ENCODE assay signal across 11 mouse cellular contexts in the genomic region with DNA sequence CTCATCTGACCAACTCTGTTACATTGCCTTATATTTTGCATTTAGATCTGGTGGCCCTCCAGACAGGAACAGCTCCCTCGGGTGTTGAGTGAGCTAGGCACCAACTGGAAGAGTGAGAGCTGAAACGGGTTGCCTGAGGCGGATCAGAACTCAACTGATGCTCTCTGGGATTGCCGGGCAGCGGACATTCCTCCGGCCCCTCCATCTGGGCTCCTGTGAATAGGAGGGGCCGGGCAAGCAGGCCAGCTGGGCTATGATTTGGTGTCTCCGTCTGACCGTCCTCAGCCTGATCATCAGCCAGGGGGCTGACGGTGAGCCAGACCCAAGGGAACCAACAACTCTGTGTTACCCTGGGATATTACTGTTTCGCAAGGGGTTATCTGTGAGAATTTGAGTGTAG. TPM values are rescaled to one million over a fixed set of nuclear protein-coding genes. Genes with fewer than 3 reads are reported as not detected.
DNase-seq lines count a peak whose midpoint lies in the region; ATAC-seq and TF ChIP-seq lines count a peak whose summit lies in the region.
"Had no signal": no experiment of that assay in that cellular context is flagged by ENCODE, and none has a peak within 500 bp of the region (broad histone marks: within the 10 kb centered on the region; RNA-seq: fewer than 3 reads in every experiment).

No protein-coding gene starts in this region.

- H3K4me3 ChIP-seq in forebrain, embryonic 10.5 days: peak overlapping the region; percentile 77
- H3K4me3 ChIP-seq in intestine, embryonic 15.5 days (replicated peaks): peak overlapping the region; percentile 53
- H3K4me3 ChIP-seq: gastrocnemius, adult 2 months had no signal

- peaks cover 45% of the 10 kb centered on the region for H3K36me3 ChIP-seq in forebrain, embryonic 10.5 days (replicated peaks)
- H3K36me3 ChIP-seq in intestine, embryonic 15.5 days: no peaks in the 10 kb centered on the region

- no peak for TF ChIP-seq CTCF in brain, embryonic 14.5 days (IDR thresholded peaks at IDR 0.05; ENCODE audit: borderline replicate concordance, extremely low read depth, insufficient read depth, insufficient read length)

- H3K27me3 ChIP-seq in forebrain, embryonic 10.5 days (ENCODE audit: poor library complexity, severe bottlenecking): peaks cover 25% of the 10 kb centered on the region
- H3K27me3 ChIP-seq in intestine, embryonic 15.5 days (replicated peaks): no peaks in the 10 kb centered on the region

- ATAC-seq in intestine, embryonic 15.5 days: no peak

- H3K9ac ChIP-seq in intestine, embryonic 15.5 days: peak overlapping the region; percentile 30; the same call in 1 of the 2 replicates

- WGBS in forebrain, embryonic 10.5 days: 41% methylated on average over 11 of the region's 11 CpGs
- whole genome bisulfite sequencing in intestine, embryonic 15.5 days: 49% methylated on average over 11 of the region's 11 CpGs

- TF ChIP-seq POLR2A in brain, embryonic 14.5 days (IDR thresholded peaks at IDR 0.05; ENCODE audit: borderline replicate concordance, extremely low read depth, insufficient read depth, insufficient read length, poor library complexity, severe bottlenecking): no peak

- H3K4me1 ChIP-seq in forebrain, embryonic 10.5 days: peaks cover 83% of the 10 kb centered on the region
- peaks cover 62% of the 10 kb centered on the region for H3K4me1 ChIP-seq in intestine, embryonic 15.5 days (replicated peaks)

- peak overlapping the region; percentile 91 for H3K27ac ChIP-seq in forebrain, embryonic 10.5 days
- H3K27ac ChIP-seq in intestine, embryonic 15.5 days: no peak overlapping the region
- H3K27ac ChIP-seq: gastrocnemius, adult 2 months had no signal

- peak; percentile 36 for DNase-seq in brain, embryonic 14.5 days (ENCODE audit: low read depth)
- no peak for DNase-seq in forebrain, embryonic 10.5 days (ENCODE audit: extremely low spot score, low spot score)
- DNase-seq in neural tube, embryonic 10.5 days (ENCODE audit: extremely low spot score, low spot score): peak; percentile 29
- no peak for DNase-seq in thymus, postnatal 14 days
- DNase-seq in frontal cortex, adult 2 months (ENCODE audit: extremely low spot score in 1 of 2, low spot score in 1 of 2): no peak
- no peak for DNase-seq in left cerebral cortex, adult 9 months (ENCODE audit: low spot score in 2 of 2)
- DNase-seq: adrenal gland, adult 8-10 months; cerebellum, adult 9-11 months; gastrocnemius, adult 2 months; lung, postnatal 36 days had no signal

- no peaks in the 10 kb centered on the region for H3K9me3 ChIP-seq in forebrain, embryonic 10.5 days
- no peaks in the 10 kb centered on the region for H3K9me3 ChIP-seq in intestine, embryonic 15.5 days

- H3K4me2 ChIP-seq in intestine, embryonic 15.5 days (replicated peaks): peak overlapping the region; percentile 85

RNA-seq across cellular contexts. Expression of gene Igsf9, which starts 2.6 kb away (rescaled TPM):
- 129 and 161 TPM in 2 replicates for polyA plus RNA-seq in brain, embryonic 14.5 days (2012; rRNA removed)
- polyA plus RNA-seq in forebrain, embryonic 10.5 days (2016; fragmentation: Nextera tagmentation; extraction: Ambion mirVana): 81.7 and 82.5 TPM in 2 replicates
- polyA plus RNA-seq in intestine, embryonic 15.5 days (2015; fragmentation: Nextera tagmentation; extraction: Ambion mirVana): 68.7 and 77.8 TPM in 2 replicates
- 13.3 and 16.3 TPM in 2 replicates for polyA plus RNA-seq in frontal cortex, adult 2 months (2012; rRNA removed)

RNA-seq across cellular contexts. Expression of gene Slamf9, which starts 9.1 kb away (rescaled TPM):
- 0.16 and 0.18 TPM in 2 replicates for polyA plus RNA-seq in brain, embryonic 14.5 days (2012; rRNA removed)
- not detected in 2 replicates for polyA plus RNA-seq in forebrain, embryonic 10.5 days (2016; fragmentation: Nextera tagmentation; extraction: Ambion mirVana)
- 2.2 and 2.5 TPM in 2 replicates for polyA plus RNA-seq in intestine, embryonic 15.5 days (2015; fragmentation: Nextera tagmentation; extraction: Ambion mirVana)
- polyA plus RNA-seq in frontal cortex, adult 2 months (2012; rRNA removed): 1.1 and 1.8 TPM in 2 replicates

RNA-seq across cellular contexts. Expression of gene Tagln2, which starts 15.6 kb away (rescaled TPM):
- polyA plus RNA-seq in brain, embryonic 14.5 days (2012; rRNA removed): 37.3 and 44.7 TPM in 2 replicates
- polyA plus RNA-seq in forebrain, embryonic 10.5 days (2016; fragmentation: Nextera tagmentation; extraction: Ambion mirVana): 69.7 and 71.1 TPM in 2 replicates
- polyA plus RNA-seq in intestine, embryonic 15.5 days (2015; fragmentation: Nextera tagmentation; extraction: Ambion mirVana): 388 and 395 TPM in 2 replicates
- polyA plus RNA-seq in frontal cortex, adult 2 months (2012; rRNA removed): 19.1 and 19.9 TPM in 2 replicates

RNA-seq across cellular contexts. Expression of gene Cfap45, which starts 36.4 kb away (rescaled TPM):
- polyA plus RNA-seq in brain, embryonic 14.5 days (2012; rRNA removed): 1.8 and 2.8 TPM in 2 replicates
- polyA plus RNA-seq in forebrain, embryonic 10.5 days (2016; fragmentation: Nextera tagmentation; extraction: Ambion mirVana): 1.4 and 1.6 TPM in 2 replicates
- 1.1 and 1.2 TPM in 2 replicates for polyA plus RNA-seq in intestine, embryonic 15.5 days (2015; fragmentation: Nextera tagmentation; extraction: Ambion mirVana)
- polyA plus RNA-seq in frontal cortex, adult 2 months (2012; rRNA removed): 3.4 and 4.5 TPM in 2 replicates

Comparison
In these comparisons a context has a peak if more than half of its experiments do, and no peak if none do; other contexts are left out.
1. DNase-seq: peak in brain, embryonic 14.5 days (single experiment) and neural tube, embryonic 10.5 days (single experiment); none in forebrain, embryonic 10.5 days (single experiment), thymus, postnatal 14 days (single experiment), frontal cortex, adult 2 months (0 of 2) and left cerebral cortex, adult 9 months (0 of 2).